Mouse (Mus musculus): Measurements from ENCODE around the gene Cyp4a14.
"Not testable (repeated sequence)": the region's sequence is repeated elsewhere in the genome, so short reads cannot be mapped to it uniquely, and the experiment has no call there.

The Cyp4a14 gene

GRCm38 (mm10) chr4:115496001-115496400 lies at the start of gene Cyp4a14:
Gene Cyp4a14, minus strand, starts transcription at chr4:115496142.
- DNase-seq (ENCODE audit: low spot score in 2 of 2) = no peak

- no peak for DNase-seq (ENCODE audit: low spot score in 2 of 2)
These were observed 49.2 kb upstream of the Cyp4a14 start for GRCm38 (mm10) chr4:115545101-115545500.

DNA sequence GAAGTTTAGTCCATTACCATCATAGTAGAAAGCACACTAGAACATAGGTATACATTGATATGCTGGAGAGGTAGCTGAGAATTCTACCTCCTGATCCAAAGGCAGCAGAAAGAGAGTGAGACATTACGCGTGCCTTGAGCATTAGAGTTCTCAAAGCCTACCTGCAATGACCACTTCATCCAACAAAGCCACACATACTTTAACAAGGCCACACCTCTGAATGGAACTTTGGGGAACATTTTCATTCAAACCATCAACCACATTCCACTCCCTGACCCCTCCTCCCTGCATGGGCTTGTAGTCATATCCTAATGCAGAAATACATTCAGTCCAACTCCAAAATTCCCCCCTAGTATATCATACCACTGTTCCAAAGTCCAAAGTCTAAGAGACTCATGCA lies 25.8 kb upstream of the Cyp4a14 start:
- no peak for DNase-seq (ENCODE audit: low spot score in 2 of 2)

- no peak for DNase-seq (ENCODE audit: low spot score in 2 of 2)
These were observed 23.5 kb upstream of the Cyp4a14 start for GRCm38 (mm10) chr4:115519444-115519843.

DNA sequence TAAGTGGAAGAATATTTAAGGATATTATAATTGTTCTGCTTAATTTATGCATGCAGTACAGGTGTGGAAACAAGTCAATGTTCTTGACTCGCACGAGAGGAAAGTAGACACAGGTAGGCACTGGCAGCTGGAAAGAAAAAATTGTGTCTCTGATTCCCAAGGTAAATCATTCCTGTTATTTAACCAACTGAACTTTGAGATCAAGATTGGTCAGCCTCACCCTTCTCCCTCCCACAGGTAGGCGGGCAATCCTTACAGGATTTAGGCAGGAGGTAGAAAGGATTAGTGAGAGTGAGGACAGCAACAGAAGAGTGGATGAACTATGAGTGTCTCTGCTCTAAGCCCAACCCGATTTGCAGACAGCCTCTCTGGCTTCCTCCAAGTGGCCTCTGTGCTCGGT lies 22.1 kb upstream of the Cyp4a14 start, which contains the start of gene Cyp4a10:
Gene Cyp4a10 (plus strand): TSS at position 265 of the 400 bp plus-strand sequence.
- DNase-seq (ENCODE audit: low spot score in 2 of 2) = not testable (repeated sequence)

- DNase-seq (ENCODE audit: low spot score in 2 of 2) = not testable (repeated sequence)
These were observed 18.0 kb upstream of the Cyp4a14 start for GRCm38 (mm10) chr4:115513964-115514363.

DNA sequence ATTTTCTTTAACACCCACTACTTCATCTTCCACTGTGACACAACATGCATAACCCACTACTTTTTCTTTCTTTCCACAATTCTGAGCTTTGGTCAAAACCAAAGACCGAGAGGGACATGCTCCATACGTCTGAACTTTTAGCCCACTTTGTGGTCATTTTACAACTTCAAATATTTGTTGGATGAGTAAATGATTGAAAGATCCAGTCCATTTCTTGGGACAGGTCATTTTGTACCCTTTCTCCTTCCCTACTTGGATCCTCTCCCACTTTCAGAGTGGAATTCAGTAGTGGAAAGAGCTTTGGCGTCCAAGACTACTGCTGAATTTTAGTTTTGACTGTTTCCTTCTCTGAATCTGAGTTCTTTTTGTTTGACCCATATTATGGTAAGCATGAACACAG lies 1.5 kb upstream of the Cyp4a14 start:
- DNase-seq (ENCODE audit: low spot score in 2 of 2) = no peak

GRCm38 (mm10) chr4:115481006-115481652 lies 14.8 kb downstream of the Cyp4a14 start:
- no peak for DNase-seq (ENCODE audit: low spot score in 2 of 2)

DNA sequence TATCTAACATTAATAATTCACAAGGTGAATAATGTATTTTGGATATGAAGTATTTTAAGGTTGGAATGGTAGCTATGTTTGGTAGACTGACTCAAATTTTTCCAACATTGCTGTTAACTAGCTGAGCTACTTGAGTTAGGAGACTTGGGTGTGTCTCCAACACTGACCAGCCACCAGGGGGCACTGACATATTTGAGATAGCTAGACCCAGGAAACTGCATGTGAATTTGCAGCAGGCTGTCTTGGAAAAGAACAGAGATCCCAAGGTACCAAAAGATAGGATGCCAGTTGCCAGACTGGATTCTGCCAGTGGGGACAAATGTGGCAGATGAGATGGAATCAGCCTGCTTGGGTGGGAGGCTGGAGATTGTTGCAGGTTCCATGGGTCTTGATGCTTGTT lies 19.9 kb downstream of the Cyp4a14 start:
- not testable (repeated sequence) for DNase-seq (ENCODE audit: low spot score in 2 of 2)

GRCm38 (mm10) chr4:115473585-115473984 lies 22.4 kb downstream of the Cyp4a14 start:
- not testable (repeated sequence) for DNase-seq (ENCODE audit: low spot score in 2 of 2)

DNA sequence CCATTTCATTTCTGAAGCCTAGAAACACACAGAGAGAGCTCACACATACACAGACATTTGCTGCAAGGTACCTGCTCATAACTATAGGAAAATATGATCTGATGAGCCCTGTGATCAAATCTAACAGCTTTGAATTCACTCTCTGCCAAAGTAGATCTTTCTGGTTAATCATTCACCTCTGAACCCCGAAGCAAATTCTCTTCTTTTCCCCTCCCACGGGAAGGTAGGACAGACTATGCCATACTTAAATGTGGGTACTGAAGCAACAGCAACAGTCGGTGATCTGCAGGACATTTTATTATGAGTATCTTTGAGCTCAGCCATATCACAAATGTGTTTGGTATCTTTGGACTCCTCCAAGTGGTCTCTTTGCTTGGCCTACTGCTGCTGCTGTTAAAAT lies 43.6 kb downstream of the Cyp4a14 start, which contains the start of gene Cyp4a30b:
Gene Cyp4a30b (plus strand): TSS at position 301 of the 400 bp plus-strand sequence.
- no peak for DNase-seq (ENCODE audit: low spot score in 2 of 2)

DNA sequence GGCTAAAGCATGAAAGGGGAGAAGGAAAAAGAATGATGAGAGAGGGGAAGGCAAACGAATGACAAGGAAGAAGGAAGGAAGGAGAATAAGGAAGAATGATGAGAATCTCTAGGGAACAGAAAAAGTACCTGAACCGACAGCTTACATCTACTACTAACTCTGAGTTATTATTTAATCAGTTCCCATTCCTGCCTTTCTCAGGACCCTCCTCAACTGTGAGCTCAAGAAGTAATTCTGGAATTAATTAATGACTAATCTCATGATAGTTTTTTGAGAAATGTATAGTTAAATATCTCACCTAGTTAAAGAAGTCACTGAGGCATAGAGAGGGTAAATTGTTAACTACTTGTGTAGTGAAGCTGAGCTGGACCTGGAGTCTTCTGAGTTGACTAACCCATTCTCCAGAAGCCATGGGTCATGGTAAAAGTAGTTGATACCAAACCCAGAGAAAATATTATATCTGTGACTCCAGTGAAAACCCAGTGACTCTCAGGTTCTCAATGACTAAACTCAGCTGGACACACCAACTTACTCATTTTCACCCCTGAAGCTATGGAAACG lies 45.3 kb downstream of the Cyp4a14 start:
- no peak for DNase-seq (ENCODE audit: low spot score in 2 of 2)

Measured in urinary bladder, postnatal 4 days (tissue).